Mouse (Mus musculus) heart, postnatal 4 days (tissue): ENCODE data around the gene Gosr1. TPM values are rescaled to one million over a fixed set of nuclear protein-coding genes. Genes with fewer than 3 reads are reported as not detected.
"Not testable (repeated sequence)": the region's sequence is repeated elsewhere in the genome, so short reads cannot be mapped to it uniquely, and the experiment has no call there.

Experiments used
- DNase-seq: peaks from one replicate; pipeline ENCODE4 v3.0.0; 2021
- total RNA-seq, 2 experiments: library from RNA; stranded (reverse); gene quantifications; 2 replicates each; pipeline ENCODE4 v1.2.3; 2021

Gene Gosr1
- 10 to 100 TPM; 34.9 to 37.0 TPM for total RNA-seq

GRCm38 (mm10) chr11:76763053-76763740 lies at the start of gene Gosr1:
Gosr1 (minus strand) TSS chr11:76763579.
- DNase-seq, result peak; percentile 91

- peak; percentile 47 for DNase-seq
Measured at GRCm38 (mm10) chr11:76810706-76811495, 47.5 kb upstream of the Gosr1 start.

- DNase-seq, result peak; percentile 9
Measured at GRCm38 (mm10) chr11:76809450-76809849, 46.1 kb upstream of the Gosr1 start.

- no peak for DNase-seq
Measured at GRCm38 (mm10) chr11:76808550-76808949, 45.2 kb upstream of the Gosr1 start.

GRCm38 (mm10) chr11:76807007-76807679 lies 43.8 kb upstream of the Gosr1 start:
- no peak for DNase-seq

- no peak for DNase-seq
Measured at GRCm38 (mm10) chr11:76806026-76806425, 42.6 kb upstream of the Gosr1 start.

- not testable (repeated sequence) for DNase-seq
Measured at GRCm38 (mm10) chr11:76805072-76805471, 41.7 kb upstream of the Gosr1 start.

- DNase-seq, result no peak
Measured at GRCm38 (mm10) chr11:76803266-76803665, 39.9 kb upstream of the Gosr1 start.

- DNase-seq, result no peak
Measured at GRCm38 (mm10) chr11:76797236-76797635, 33.9 kb upstream of the Gosr1 start.

- DNase-seq, result no peak
Measured at GRCm38 (mm10) chr11:76795326-76795725, 31.9 kb upstream of the Gosr1 start.

GRCm38 (mm10) chr11:76791331-76791730 lies 28.0 kb upstream of the Gosr1 start:
- DNase-seq, result no peak

GRCm38 (mm10) chr11:76789252-76789651 lies 25.9 kb upstream of the Gosr1 start:
- DNase-seq, result peak; percentile 71

GRCm38 (mm10) chr11:76775533-76775932 lies 12.2 kb upstream of the Gosr1 start:
- no peak for DNase-seq

- DNase-seq, result no peak
Measured at GRCm38 (mm10) chr11:76773811-76774210, 10.4 kb upstream of the Gosr1 start.

GRCm38 (mm10) chr11:76770566-76770965 lies 7.2 kb upstream of the Gosr1 start:
- no peak for DNase-seq

- no peak for DNase-seq
Measured at GRCm38 (mm10) chr11:76763741-76764122, 353 bp upstream of the Gosr1 start.

- DNase-seq, result no peak
Measured at GRCm38 (mm10) chr11:76752276-76752675, 11.1 kb downstream of the Gosr1 start.

GRCm38 (mm10) chr11:76748819-76749218 lies 14.6 kb downstream of the Gosr1 start:
- DNase-seq, result no peak

- DNase-seq, result no peak
Measured at GRCm38 (mm10) chr11:76745921-76746320, 17.5 kb downstream of the Gosr1 start.

GRCm38 (mm10) chr11:76744550-76744949 lies 18.8 kb downstream of the Gosr1 start:
- DNase-seq, result peak; percentile 65

GRCm38 (mm10) chr11:76742511-76742910 lies 20.9 kb downstream of the Gosr1 start:
- DNase-seq, result no peak

GRCm38 (mm10) chr11:76739125-76739524 lies 24.3 kb downstream of the Gosr1 start:
- DNase-seq, result peak; percentile 16

- DNase-seq, result no peak
Measured at GRCm38 (mm10) chr11:76735753-76736324, 27.5 kb downstream of the Gosr1 start.
